Mouse (Mus musculus) embryonic stem cell, embryonic (primary cell): ENCODE measurements around the gene Rtraf.

Experiments used
- CTCF ChIA-PET, 4 experiments: fragments of 300-600 bp in 2 of 4; fragments of 350-600 bp in 2 of 4; sonication (Branson Sonifier 250); formaldehyde crosslinking; loops; one replicate each; lab custom pipeline; 2022; ENCODE audit warnings: inconsistent platforms in 2 of 4; lab: Charles Lee
- POLR2A ChIA-PET, 4 experiments: fragments of 300-600 bp in 2 of 4; fragments of 350-600 bp in 2 of 4; sonication (Branson Sonifier 250); formaldehyde crosslinking; loops; one replicate each; lab custom pipeline; 2022; ENCODE audit warnings: antibody characterized with exemption in 4 of 4, inconsistent platforms in 1 of 4; lab: Charles Lee

The Rtraf gene

GRCm38 (mm10) chr14:19775491-19775890, 48.1 kb downstream of the Rtraf start:
- CTCF ChIA-PET = interaction anchor here in 3 of 4 experiments (0.7 to 4.6 kb wide), 6 partner anchors 9 to 436 kb away, joined by 3 to 29 read pairs (median 6); partner anchors contain the start of gene Nid2 (in 1 of the 3)
- POLR2A ChIA-PET = interaction anchor here (0.6 to 24.8 kb wide), 22 partner anchors 8 to 406 kb away, joined by 3 to 518 read pairs (median 6); partner anchors contain the start of genes Nid2 (in 3 of the 4), Kcnk5 (in 1 of the 4) and Rtraf (in 1 of the 4)

- POLR2A ChIA-PET = interaction anchor here in 3 of 4 experiments (0.6 to 24.8 kb wide), 12 partner anchors 9 to 1708 kb away, joined by 3 to 518 read pairs (median 10); partner anchors contain the start of genes Nid2 (in 3 of the 3) and Kcnk5 (in 1 of the 3)
- CTCF ChIA-PET = interaction anchor here in 2 of 4 experiments (0.6 to 4.4 kb wide), 3 partner anchors 24 to 566 kb away, joined by 3 to 22 read pairs (median 6); partner anchors contain the start of gene Nid2 (in 1 of the 2)
Measured at GRCm38 (mm10) chr14:19774036-19774628, 49.5 kb downstream of the Rtraf start.

GRCm38 (mm10) chr14:19771173-19771572, 52.5 kb downstream of the Rtraf start:
- CTCF ChIA-PET = interaction anchor here in 3 of 4 experiments (0.5 to 1.0 kb wide), 3 partner anchors 12 to 231 kb away, joined by 3 to 5 read pairs (median 4); no protein-coding TSS in a partner anchor
- POLR2A ChIA-PET = interaction anchor here (0.6 to 24.8 kb wide), 17 partner anchors 8 to 344 kb away, joined by 3 to 518 read pairs (median 4); partner anchors contain the start of gene Nid2 (in 3 of the 4)

GRCm38 (mm10) chr14:19769441-19770200, 54.0 kb downstream of the Rtraf start:
- ChIA-PET POLR2A (interaction anchor here in 3 of 4 experiments (0.6 to 24.8 kb wide), 14 partner anchors 0 to 313 kb away, joined by 3 to 518 read pairs (median 5); partner anchors contain the start of gene Nid2 (in 3 of the 3)), CTCF (no interaction called here)

GRCm38 (mm10) chr14:19768648-19769047, 55.0 kb downstream of the Rtraf start:
- POLR2A ChIA-PET = interaction anchor here in 3 of 4 experiments (1.0 to 24.8 kb wide), 9 partner anchors 1 to 313 kb away, joined by 3 to 518 read pairs (median 6); partner anchors contain the start of gene Nid2 (in 3 of the 3)
- CTCF ChIA-PET = interaction anchor here in 1 of 4 experiments (1.1 kb wide), 1 partner anchor 62 kb away, joined by 3 read pairs; no protein-coding TSS in a partner anchor

GRCm38 (mm10) chr14:19766380-19766649, 57.3 kb downstream of the Rtraf start:
- ChIA-PET CTCF (interaction anchor here in 1 of 4 experiments (1.3 kb wide), 1 partner anchor 10 kb away, joined by 3 read pairs; no protein-coding TSS in a partner anchor), POLR2A (interaction anchor here in 3 of 4 experiments (0.6 to 24.8 kb wide), 8 partner anchors 4 to 95 kb away, joined by 3 to 518 read pairs (median 6); partner anchors contain the start of gene Nid2 (in 3 of the 3))

GRCm38 (mm10) chr14:19765539-19766379, 57.9 kb downstream of the Rtraf start:
- CTCF ChIA-PET = no interaction called here
- POLR2A ChIA-PET = interaction anchor here in 3 of 4 experiments (0.6 to 24.8 kb wide), 8 partner anchors 4 to 66 kb away, joined by 3 to 518 read pairs (median 6); partner anchors contain the start of gene Nid2 (in 3 of the 3)

GRCm38 (mm10) chr14:19764331-19764730, 59.3 kb downstream of the Rtraf start:
- CTCF ChIA-PET = interaction anchor here in 1 of 4 experiments (0.9 kb wide), 1 partner anchor 12 kb away, joined by 3 read pairs; no protein-coding TSS in a partner anchor
- POLR2A ChIA-PET = interaction anchor here in 3 of 4 experiments (0.5 to 24.8 kb wide), 7 partner anchors 5 to 354 kb away, joined by 3 to 518 read pairs (median 16); partner anchors contain the start of gene Nid2 (in 3 of the 3)

- ChIA-PET POLR2A (interaction anchor here in 3 of 4 experiments (1.9 to 24.8 kb wide), 5 partner anchors 6 to 52 kb away, joined by 5 to 518 read pairs (median 324); partner anchors contain the start of gene Nid2 (in 3 of the 3)), CTCF (interaction anchor here in 1 of 4 experiments (0.9 kb wide), 1 partner anchor 13 kb away, joined by 3 read pairs; no protein-coding TSS in a partner anchor)
Measured at GRCm38 (mm10) chr14:19763527-19763926, 60.1 kb downstream of the Rtraf start.

- ChIA-PET POLR2A (interaction anchor here in 3 of 4 experiments (0.9 to 24.8 kb wide), 10 partner anchors 5 to 53 kb away, joined by 3 to 518 read pairs (median 12); partner anchors contain the start of gene Nid2 (in 3 of the 3)), CTCF (interaction anchor here in 2 of 4 experiments (0.6 to 1.4 kb wide), 2 partner anchors 10 to 92 kb away, joined by 3 read pairs; no protein-coding TSS in a partner anchor)
Measured at GRCm38 (mm10) chr14:19762014-19762413, 61.6 kb downstream of the Rtraf start.
